Mouse (Mus musculus) midbrain, embryonic 13.5 days (tissue): ENCODE results near the gene Pitpnb. TPM values are rescaled to one million over a fixed set of nuclear protein-coding genes. Genes with fewer than 3 reads are reported as not detected.

Experiments
- ATAC-seq: fragments of 200-750 bp; cut with Nextera tagmentation; 2 replicates; pipeline ENCODE4 v1.8.0; 2017; ENCODE audit warnings: mild to moderate bottlenecking, moderate TSS enrichment, moderate library complexity
- H3K27ac ChIP-seq: fragments of 300-500 bp; sonication (generic); 2 replicates; pipeline ENCODE4 v1.5.1; 2015; ENCODE audit warnings: inconsistent platforms, mild to moderate bottlenecking, moderate library complexity
- H3K27me3 ChIP-seq: fragments of 300-500 bp; sonication (generic); 2 replicates; pipeline ENCODE4 v1.6.1; 2015; ENCODE audit warnings: mild to moderate bottlenecking, inconsistent platforms
- H3K36me3 ChIP-seq: fragments of 300-500 bp; sonication (generic); 2 replicates; pipeline ENCODE4 v1.6.1; 2015; ENCODE audit warnings: mild to moderate bottlenecking, inconsistent platforms
- H3K4me1 ChIP-seq: fragments of 300-500 bp; sonication (generic); replicated peaks from 2 replicates; pipeline ENCODE4 v1.6.1; 2015; ENCODE audit warnings: inconsistent platforms
- H3K4me2 ChIP-seq: fragments of 300-500 bp; sonication (generic); replicated peaks from 2 replicates; pipeline ENCODE4 v1.6.1; 2015; ENCODE audit warnings: moderate library complexity, mild to moderate bottlenecking, inconsistent platforms
- H3K4me3 ChIP-seq: fragments of 300-500 bp; sonication (generic); replicated peaks from 2 replicates; pipeline ENCODE4 v1.5.1; 2015; ENCODE audit warnings: mild to moderate bottlenecking, inconsistent platforms
- H3K9ac ChIP-seq: fragments of 300-500 bp; sonication (generic); replicated peaks from 2 replicates; pipeline ENCODE4 v1.6.1; 2015; ENCODE audit warnings: mild to moderate bottlenecking, inconsistent platforms
- H3K9me3 ChIP-seq: fragments of 300-500 bp; sonication (generic); 2 replicates; pipeline ENCODE4 v1.6.1; 2016; ENCODE audit warnings: mild to moderate bottlenecking, inconsistent platforms
- WGBS: fragments of 180-500 bp; shearing (Covaris S2); methylation state at CpG from one replicate; pipeline ENCODE4 v1.1.7; 2015; 5-methylcytosine and 5-hydroxymethylcytosine counted together
- polyA plus RNA-seq: library from polyadenylated mRNA; unstranded; fragments of >200 nt; fragmentation: Nextera tagmentation; extraction: Ambion mirVana; gene quantifications from 2 replicates; pipeline ENCODE4 v1.2.1, GENCODE M21; 2015

The Pitpnb gene
- 101 and 106 TPM in 2 replicates for polyA plus RNA-seq

DNA sequence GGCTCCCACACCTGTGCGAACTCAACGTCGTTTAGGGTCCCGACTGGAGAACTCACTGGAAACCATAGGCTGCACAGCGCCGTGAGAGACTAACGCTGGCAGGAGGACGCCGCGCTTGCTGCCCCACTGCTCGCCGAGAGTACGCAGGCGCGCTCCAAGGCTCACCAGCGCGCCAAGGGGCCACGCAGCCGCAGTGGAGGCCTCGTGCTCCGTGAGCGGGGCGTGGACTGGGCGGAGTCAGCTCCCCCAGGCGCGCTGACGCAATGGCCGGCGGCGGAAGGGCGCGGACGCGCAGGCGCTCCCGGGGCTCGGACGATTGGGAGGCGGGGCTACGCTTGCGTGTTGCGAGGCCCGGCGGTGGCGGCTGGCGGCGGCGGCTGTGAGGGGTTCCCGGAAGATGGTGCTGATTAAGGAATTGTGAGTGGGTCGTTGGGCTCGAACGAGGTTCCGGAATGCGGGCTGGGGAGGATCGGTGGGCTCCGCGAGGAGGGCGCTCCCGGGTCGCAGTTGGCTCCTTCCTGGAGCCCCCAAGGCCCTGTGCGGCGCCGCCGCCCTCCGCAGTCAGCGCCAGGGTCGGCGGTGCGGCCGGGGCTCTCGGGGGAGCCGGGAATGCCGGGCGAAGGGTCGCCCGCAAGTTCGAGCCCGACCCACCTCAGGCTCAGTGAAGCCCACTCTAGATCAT is at the start of gene Pitpnb:
Gene Pitpnb, plus strand, starts transcription at position 347 of the 682 bp plus-strand sequence.
- Histone ChIP-seq H3K27me3 (no peaks in the 10 kb centered on the region), H3K36me3 (peaks cover 20% of the 10 kb centered on the region; the same call in 1 of the 2 replicates), H3K9ac (peak within 1 kb of the TSS; percentile 96), H3K4me2 (peak within 1 kb of the TSS; percentile 82), H3K27ac (peak within 1 kb of the TSS; percentile 72), H3K4me3 (peak within 1 kb of the TSS; percentile 90), H3K4me1 (peaks cover 21% of the 10 kb centered on the region), H3K9me3 (0 out of 2 replicates have a peak, but pooled peaks cover 3% of the 10 kb centered on the region)
- peak; percentile 99 for ATAC-seq
- under 1% methylated on average over 73 of the region's 78 CpGs for WGBS

DNA sequence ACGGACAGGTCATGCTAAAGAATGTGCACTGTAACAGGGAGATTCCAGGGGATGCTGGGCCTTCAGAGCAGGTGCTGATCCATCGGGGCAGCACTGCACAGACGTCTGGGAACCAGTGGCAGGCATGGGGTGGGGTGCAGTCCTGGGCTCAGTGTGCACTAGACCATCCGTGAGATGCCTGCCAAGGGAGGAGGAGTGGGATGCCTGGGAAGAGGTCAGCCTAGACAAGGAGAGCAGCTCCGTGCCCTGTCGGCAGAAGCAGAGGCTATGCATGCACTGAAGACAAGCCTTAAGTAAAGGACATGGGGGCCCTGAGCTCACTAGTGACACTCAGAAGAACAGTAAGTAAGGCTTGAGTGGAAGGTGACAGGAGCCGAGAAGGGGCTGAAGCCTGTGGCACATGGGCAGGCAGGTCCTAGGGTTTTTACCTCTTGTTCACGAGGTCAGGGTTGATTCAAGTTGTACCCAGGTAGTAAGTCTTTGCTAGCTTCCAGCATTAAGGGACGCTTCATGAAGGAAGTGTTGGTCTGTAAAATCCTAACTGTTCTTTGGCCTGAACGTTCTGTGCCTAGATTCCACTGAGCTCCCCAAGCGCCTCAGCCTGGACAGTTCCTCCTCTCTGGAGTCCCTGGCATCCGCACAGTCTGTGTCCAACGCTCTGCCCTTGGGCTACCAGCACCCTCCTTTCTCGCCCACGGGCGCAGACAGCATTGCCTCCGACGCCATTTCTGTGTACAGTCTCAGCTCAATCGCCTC is 46.0 kb upstream of the Pitpnb start:
- no peak overlapping the region for H3K4me3 ChIP-seq
- H3K36me3 ChIP-seq: peaks cover 87% of the 10 kb centered on the region
- H3K9me3 ChIP-seq: no peaks in the 10 kb centered on the region
- H3K4me2 ChIP-seq: no peak overlapping the region
- H3K9ac ChIP-seq: no peak overlapping the region
- H3K27ac ChIP-seq: no peak overlapping the region
- H3K4me1 ChIP-seq: no peaks in the 10 kb centered on the region
- no peaks in the 10 kb centered on the region for H3K27me3 ChIP-seq
- WGBS: 87% methylated on average over 19 of the region's 19 CpGs
- ATAC-seq: no peak

DNA sequence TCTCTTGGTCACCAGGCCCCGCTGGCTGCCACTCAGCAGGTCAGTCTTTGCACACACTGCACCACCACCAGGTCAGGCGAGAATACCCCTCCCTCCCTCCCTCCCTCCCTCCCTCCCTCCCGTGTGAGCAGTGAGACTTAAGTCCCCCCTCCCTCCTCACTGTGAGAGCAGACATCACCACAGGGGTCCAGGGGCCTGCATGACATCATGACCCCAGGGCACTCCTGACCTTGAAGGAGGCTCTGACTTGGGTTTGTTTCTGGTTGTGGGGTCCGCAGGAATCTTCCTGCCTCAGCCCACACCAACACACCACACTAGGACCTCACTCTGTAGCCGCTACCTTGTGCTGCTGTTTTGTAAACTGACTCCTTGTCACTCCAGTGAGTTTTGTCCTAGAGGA is 43.0 kb upstream of the Pitpnb start:
- no peaks in the 10 kb centered on the region for H3K9me3 ChIP-seq
- WGBS: 75% methylated on average over 5 of the region's 5 CpGs
- no peak overlapping the region for H3K9ac ChIP-seq
- H3K36me3 ChIP-seq: peaks cover 58% of the 10 kb centered on the region
- no peak overlapping the region for H3K27ac ChIP-seq
- no peak overlapping the region for H3K4me2 ChIP-seq
- no peaks in the 10 kb centered on the region for H3K27me3 ChIP-seq
- no peak for ATAC-seq
- H3K4me3 ChIP-seq: no peak overlapping the region
- H3K4me1 ChIP-seq: 0 out of 2 replicates have a peak, but pooled peaks cover 3% of the 10 kb centered on the region

DNA sequence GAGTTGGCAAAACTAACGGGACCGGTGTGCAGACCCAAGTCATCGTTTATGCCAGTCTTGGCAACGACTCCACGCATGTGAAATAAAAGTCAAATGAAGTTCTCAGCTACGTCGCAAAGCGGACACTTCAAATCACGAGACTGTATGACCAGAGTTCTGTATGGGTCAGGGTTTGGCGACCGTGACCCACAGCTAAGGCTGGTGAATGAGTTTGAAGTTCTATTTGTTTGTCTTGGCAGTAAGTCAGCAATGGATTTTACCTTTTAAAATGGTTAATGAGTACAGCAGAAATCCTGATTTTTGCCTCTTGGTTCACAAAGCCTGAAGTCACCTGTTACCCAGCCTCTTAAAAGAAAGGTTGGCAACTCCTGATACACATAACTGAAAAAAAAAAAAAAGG is 42.1 kb upstream of the Pitpnb start:
- WGBS: 93% methylated on average over 11 of the region's 11 CpGs
- Histone ChIP-seq H3K27me3 (no peaks in the 10 kb centered on the region), H3K9ac (no peak overlapping the region)

DNA sequence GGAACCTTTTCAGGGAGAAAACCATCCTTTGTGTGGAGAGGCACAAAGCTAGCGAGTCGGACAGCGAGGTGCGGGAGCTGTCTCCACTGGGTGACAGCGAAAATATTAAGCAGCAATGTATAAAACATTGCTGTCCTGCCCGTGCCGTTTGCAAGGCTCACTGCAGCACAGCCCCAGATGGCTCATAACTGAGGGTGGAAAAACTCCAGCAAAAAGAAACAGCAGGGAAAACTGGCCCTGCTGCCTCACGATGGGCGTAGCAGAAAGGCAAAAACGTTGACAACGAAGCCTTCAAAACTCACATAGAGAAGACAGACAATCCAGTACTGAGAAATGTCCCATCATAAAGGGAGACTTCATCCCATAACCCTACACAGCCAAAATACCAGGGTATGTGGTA is 40.5 kb upstream of the Pitpnb start:
- H3K27ac ChIP-seq: no peak overlapping the region
- H3K36me3 ChIP-seq: peaks cover 33% of the 10 kb centered on the region
- no peaks in the 10 kb centered on the region for H3K9me3 ChIP-seq
- no peak for ATAC-seq
- no peaks in the 10 kb centered on the region for H3K27me3 ChIP-seq
- no peak overlapping the region for H3K4me3 ChIP-seq
- 0 out of 2 replicates have a peak, but pooled peaks cover 3% of the 10 kb centered on the region for H3K4me1 ChIP-seq
- 73% methylated on average over 11 of the region's 11 CpGs for WGBS
- H3K4me2 ChIP-seq: no peak overlapping the region
- H3K9ac ChIP-seq: no peak overlapping the region

More for the DNA sequence above, 42.1 kb upstream of the Pitpnb start:
- no peak for ATAC-seq
- Histone ChIP-seq H3K36me3 (peaks cover 49% of the 10 kb centered on the region), H3K9me3 (no peaks in the 10 kb centered on the region), H3K4me2 (no peak overlapping the region), H3K27ac (no peak overlapping the region), H3K4me1 (0 out of 2 replicates have a peak, but pooled peaks cover 3% of the 10 kb centered on the region), H3K4me3 (no peak overlapping the region)

DNA sequence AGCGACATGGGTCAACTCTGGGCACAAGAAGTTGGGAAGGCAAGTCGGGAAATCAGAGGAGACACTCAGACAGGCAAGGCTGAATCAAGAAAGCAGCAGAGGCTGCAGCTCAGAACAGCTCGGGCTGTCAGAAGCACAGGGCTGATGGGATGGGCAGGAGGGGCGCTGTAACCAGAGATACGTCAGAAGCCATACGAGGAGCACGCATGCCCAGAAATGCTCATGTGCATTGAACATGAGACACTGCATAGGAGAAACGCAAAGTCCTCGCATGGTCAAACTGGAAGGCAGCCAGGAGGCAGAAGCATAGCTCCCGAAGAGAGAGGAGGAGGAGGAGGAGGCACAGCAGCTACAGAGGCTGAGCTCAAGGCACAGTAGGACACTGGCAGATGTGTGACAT is 38.9 kb upstream of the Pitpnb start:
- 0 out of 2 replicates have a peak, but pooled peaks cover 3% of the 10 kb centered on the region for H3K4me1 ChIP-seq
- H3K9ac ChIP-seq: no peak overlapping the region
- no peaks in the 10 kb centered on the region for H3K27me3 ChIP-seq
- H3K27ac ChIP-seq: no peak overlapping the region
- H3K36me3 ChIP-seq: peaks cover 18% of the 10 kb centered on the region
- ATAC-seq: no peak
- no peak overlapping the region for H3K4me3 ChIP-seq
- H3K4me2 ChIP-seq: no peak overlapping the region
- 63% methylated on average over 10 of the region's 10 CpGs for WGBS
- no peaks in the 10 kb centered on the region for H3K9me3 ChIP-seq

DNA sequence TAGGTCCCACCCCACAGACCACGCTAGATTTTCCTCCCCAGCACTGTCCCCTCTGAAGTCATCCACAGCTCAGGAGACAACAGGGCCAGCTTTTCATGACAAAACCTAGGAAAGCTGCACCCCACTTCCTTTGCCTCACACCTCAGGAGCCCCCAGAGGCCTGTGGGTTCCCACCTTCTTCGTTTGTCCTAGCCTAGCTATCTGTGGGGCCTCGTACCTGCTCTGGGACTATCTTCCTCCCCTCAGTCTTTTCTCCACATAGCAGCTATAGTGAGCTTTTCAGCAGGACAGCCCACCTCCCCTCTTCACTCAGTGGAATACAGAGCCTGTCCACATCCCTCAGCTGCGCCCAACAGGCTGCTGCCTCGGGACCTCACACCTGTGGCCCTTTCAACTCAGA is 32.8 kb upstream of the Pitpnb start:
- ATAC-seq: no peak
- 77% methylated on average over 5 of the region's 5 CpGs for WGBS

DNA sequence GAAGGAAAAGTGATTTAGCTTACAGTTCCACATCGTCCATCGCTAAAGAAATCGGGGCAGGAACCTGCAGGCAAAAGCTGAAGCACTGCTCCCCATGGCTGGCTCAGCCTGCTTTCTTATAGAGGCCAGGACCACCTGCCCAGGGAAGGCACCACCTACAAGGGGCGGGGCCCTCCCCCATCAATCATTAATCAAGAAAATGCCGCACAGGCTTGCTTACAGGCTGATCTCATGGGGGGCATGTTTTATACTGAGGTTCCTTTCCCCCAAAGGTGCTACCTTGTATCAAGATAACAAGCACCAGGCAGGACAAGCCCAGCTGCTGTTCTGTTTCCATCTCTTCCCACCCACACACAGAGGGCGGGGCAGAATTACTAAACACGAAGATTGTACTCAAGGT is 31.9 kb upstream of the Pitpnb start:
- Histone ChIP-seq H3K4me2 (no peak overlapping the region), H3K27ac (no peak overlapping the region), H3K27me3 (no peaks in the 10 kb centered on the region), H3K4me1 (no peaks in the 10 kb centered on the region), H3K9me3 (no peaks in the 10 kb centered on the region), H3K4me3 (no peak overlapping the region), H3K36me3 (no peaks in the 10 kb centered on the region), H3K9ac (no peak overlapping the region)
- no peak for ATAC-seq
- WGBS: 54% methylated on average over 7 of the region's 7 CpGs

More for the DNA sequence above, 32.8 kb upstream of the Pitpnb start:
- no peak overlapping the region for H3K4me3 ChIP-seq
- H3K27me3 ChIP-seq: no peaks in the 10 kb centered on the region
- no peak overlapping the region for H3K4me2 ChIP-seq
- no peak overlapping the region for H3K9ac ChIP-seq
- H3K27ac ChIP-seq: no peak overlapping the region
- H3K4me1 ChIP-seq: no peaks in the 10 kb centered on the region
- H3K36me3 ChIP-seq: no peaks in the 10 kb centered on the region
- H3K9me3 ChIP-seq: no peaks in the 10 kb centered on the region

DNA sequence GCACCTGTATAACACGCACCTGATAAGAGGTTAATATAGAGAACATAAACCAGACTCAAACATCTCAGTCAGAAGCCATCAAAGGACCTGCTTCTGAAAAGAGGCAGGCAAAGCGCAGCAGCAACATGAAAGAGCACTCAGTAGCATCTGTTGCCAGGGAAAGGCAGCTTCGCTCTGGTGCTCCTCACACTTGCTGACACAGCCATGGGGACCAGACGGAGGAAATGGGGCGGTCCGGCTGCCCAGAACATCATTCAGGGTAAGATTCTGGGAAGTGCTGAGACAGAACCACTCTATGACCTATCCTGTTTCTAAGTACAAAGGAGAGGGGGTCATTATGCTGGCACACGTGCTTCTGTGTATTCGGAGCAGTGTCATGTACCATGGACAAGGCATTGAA is 29.8 kb upstream of the Pitpnb start:
- H3K27me3 ChIP-seq: no peaks in the 10 kb centered on the region
- no peaks in the 10 kb centered on the region for H3K4me1 ChIP-seq
- H3K27ac ChIP-seq: no peak overlapping the region
- no peak overlapping the region for H3K4me2 ChIP-seq
- no peaks in the 10 kb centered on the region for H3K36me3 ChIP-seq
- no peaks in the 10 kb centered on the region for H3K9me3 ChIP-seq
- H3K9ac ChIP-seq: no peak overlapping the region
- ATAC-seq: no peak
- H3K4me3 ChIP-seq: no peak overlapping the region
- 72% methylated on average over 8 of the region's 8 CpGs for WGBS

DNA sequence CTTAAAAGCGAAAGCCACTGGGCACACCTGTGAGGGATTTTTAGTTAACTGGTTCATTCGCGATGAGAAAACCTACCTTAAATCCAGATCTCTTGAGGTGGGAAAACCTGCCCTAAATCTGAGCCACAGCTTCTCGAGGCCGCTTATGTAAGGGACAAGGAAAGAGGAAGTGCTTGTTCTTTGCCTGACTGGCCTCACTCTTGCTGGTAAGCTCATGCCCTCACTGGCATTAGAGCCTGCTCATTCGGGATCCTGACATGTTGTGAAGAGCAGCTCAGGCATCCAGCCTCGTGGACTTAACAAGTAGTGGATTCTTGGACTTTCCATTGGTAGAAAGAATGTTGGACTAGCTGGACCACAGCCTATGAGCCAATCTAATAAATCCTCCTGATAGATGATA is 28.8 kb upstream of the Pitpnb start:
- no peak overlapping the region for H3K27ac ChIP-seq
- WGBS: 83% methylated on average over 7 of the region's 7 CpGs

DNA sequence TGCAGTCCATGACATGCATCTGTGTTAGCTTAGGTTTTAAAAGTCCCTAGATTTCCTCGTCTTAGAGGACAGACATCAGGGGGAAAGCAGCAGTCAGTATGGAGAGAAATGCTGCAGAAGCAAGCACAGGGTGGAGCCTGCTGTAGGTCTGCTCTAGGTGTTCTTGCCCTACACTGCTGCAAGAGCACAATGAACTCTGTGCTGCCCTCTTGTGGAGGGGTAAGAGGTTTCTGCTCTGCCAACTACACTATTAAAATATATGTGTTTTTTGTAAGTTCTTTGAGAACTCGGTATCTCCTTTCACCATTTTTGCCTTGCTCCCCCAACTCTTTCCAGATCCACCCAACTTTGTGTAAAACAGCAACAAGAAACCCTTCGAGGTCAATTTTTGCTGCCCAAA is 25.8 kb upstream of the Pitpnb start:
- H3K27me3 ChIP-seq: no peaks in the 10 kb centered on the region
- H3K4me2 ChIP-seq: no peak overlapping the region
- ATAC-seq: no peak
- no peaks in the 10 kb centered on the region for H3K9me3 ChIP-seq
- 90% methylated on average over 3 of the region's 3 CpGs for WGBS
- H3K4me1 ChIP-seq: no peaks in the 10 kb centered on the region
- no peak overlapping the region for H3K4me3 ChIP-seq
- H3K27ac ChIP-seq: no peak overlapping the region
- no peaks in the 10 kb centered on the region for H3K36me3 ChIP-seq
- H3K9ac ChIP-seq: no peak overlapping the region

More for the DNA sequence above, 28.8 kb upstream of the Pitpnb start:
- H3K9ac ChIP-seq: no peak overlapping the region
- no peak overlapping the region for H3K4me2 ChIP-seq
- no peak for ATAC-seq
- no peaks in the 10 kb centered on the region for H3K4me1 ChIP-seq
- no peak overlapping the region for H3K4me3 ChIP-seq
- H3K27me3 ChIP-seq: no peaks in the 10 kb centered on the region
- H3K36me3 ChIP-seq: no peaks in the 10 kb centered on the region
- no peaks in the 10 kb centered on the region for H3K9me3 ChIP-seq

DNA sequence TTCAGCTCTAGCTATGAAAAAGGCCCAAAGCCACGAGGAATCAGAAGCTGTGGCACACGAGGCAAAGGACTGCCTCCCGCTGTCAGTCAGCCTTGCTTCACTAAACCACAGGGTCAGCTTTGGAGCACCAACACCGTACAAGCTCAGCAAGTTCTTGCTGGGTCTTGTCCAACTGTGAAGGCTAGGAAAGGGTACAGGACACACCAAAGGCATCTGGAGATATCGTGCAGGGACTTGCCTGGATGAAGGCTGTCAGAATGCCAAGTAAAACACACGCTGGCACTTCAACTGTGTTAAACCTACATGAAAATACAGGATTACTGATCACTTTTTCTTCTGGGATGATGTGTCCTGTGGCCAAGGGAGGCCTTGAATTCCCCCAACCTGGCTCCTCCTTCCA is 20.4 kb upstream of the Pitpnb start:
- no peak overlapping the region for H3K27ac ChIP-seq
- WGBS: 84% methylated on average over 6 of the region's 6 CpGs
- H3K4me1 ChIP-seq: no peaks in the 10 kb centered on the region
- H3K4me2 ChIP-seq: no peak overlapping the region
- H3K27me3 ChIP-seq: no peaks in the 10 kb centered on the region
- H3K9me3 ChIP-seq: no peaks in the 10 kb centered on the region
- H3K36me3 ChIP-seq: no peaks in the 10 kb centered on the region
- ATAC-seq: no peak
- no peak overlapping the region for H3K9ac ChIP-seq
- H3K4me3 ChIP-seq: no peak overlapping the region
